Mouse (Mus musculus): ENCODE data around the gene Ensa. TPM values are rescaled to one million over a fixed set of nuclear protein-coding genes. Genes with fewer than 3 reads are reported as not detected.

Gene Ensa
- polyA plus RNA-seq, 1 experiment from 2014 or later: 51.4 TPM

DNA sequence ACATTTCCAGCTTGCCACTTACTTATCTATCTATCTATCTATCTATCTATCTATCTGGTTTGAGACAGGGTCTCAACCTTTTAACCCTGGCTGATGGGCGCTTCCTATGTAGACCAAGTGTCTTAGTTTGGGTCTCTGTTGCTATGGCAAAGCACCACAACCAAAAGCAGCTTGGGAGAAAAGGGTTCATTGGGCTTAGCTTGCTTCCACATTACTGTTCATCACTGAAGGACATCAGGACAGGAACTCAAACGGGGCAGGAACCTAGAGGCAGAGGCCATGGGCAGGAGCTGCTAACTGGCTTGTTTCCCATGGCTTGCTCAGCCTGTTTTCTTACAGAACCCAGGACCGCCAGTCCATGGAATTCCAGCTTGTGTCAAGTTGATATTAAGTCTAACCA lies 32.3 kb downstream of the Ensa start:
- Histone ChIP-seq H3K9ac (no peak overlapping the region), H3K36me3 (peaks cover 19% of the 10 kb centered on the region)

DNA sequence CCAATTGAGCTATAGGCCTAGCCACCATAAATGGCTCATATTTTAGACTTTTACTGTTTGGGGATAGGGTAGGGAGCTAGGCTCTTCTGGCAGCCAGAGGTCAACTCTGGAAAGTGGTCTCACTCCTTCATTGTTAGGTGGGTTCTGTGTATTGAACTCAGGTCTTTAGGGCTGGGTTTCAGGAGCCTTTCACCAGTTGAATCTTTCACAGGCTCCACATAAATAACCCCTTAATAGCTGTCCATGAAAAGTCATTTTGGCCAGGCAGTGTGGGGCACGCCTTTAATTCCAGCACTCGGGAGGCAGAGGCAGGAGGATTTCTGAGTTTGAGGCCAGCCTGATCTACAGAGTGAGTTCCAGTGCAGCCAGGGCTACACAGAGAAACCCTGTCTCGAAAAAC lies 32.9 kb downstream of the Ensa start:
- Histone ChIP-seq H3K4me2 (peak overlapping the region; percentile 91), H3K27ac (ENCODE audit: poor library complexity, severe bottlenecking) (no peak overlapping the region), H3K4me3 (peak overlapping the region; percentile 99), H3K9me3 (replicated peaks) (no peaks in the 10 kb centered on the region), H3K9ac (0 out of 2 replicates have a peak overlapping the region, but pooled peaks have one; percentile 100), H3K36me3 (peaks cover 21% of the 10 kb centered on the region), H3K4me1 (replicated peaks) (peaks cover 33% of the 10 kb centered on the region), H3K27me3 (replicated peaks) (no peaks in the 10 kb centered on the region)
- no peak for ATAC-seq (ENCODE audit: insufficient number of reproducible peaks, low FRiP score)
- WGBS: 85% methylated on average over 3 of the region's 3 CpGs

More for the DNA sequence above, 32.3 kb downstream of the Ensa start:
- 85% methylated on average over 3 of the region's 3 CpGs for WGBS
- no peak overlapping the region for H3K27ac ChIP-seq (ENCODE audit: poor library complexity, severe bottlenecking)
- H3K27me3 ChIP-seq (replicated peaks): no peaks in the 10 kb centered on the region
- no peak for ATAC-seq (ENCODE audit: insufficient number of reproducible peaks, low FRiP score)
- H3K4me3 ChIP-seq: no peak overlapping the region
- no peaks in the 10 kb centered on the region for H3K9me3 ChIP-seq (replicated peaks)
- peaks cover 33% of the 10 kb centered on the region for H3K4me1 ChIP-seq (replicated peaks)
- H3K4me2 ChIP-seq: no peak overlapping the region

DNA sequence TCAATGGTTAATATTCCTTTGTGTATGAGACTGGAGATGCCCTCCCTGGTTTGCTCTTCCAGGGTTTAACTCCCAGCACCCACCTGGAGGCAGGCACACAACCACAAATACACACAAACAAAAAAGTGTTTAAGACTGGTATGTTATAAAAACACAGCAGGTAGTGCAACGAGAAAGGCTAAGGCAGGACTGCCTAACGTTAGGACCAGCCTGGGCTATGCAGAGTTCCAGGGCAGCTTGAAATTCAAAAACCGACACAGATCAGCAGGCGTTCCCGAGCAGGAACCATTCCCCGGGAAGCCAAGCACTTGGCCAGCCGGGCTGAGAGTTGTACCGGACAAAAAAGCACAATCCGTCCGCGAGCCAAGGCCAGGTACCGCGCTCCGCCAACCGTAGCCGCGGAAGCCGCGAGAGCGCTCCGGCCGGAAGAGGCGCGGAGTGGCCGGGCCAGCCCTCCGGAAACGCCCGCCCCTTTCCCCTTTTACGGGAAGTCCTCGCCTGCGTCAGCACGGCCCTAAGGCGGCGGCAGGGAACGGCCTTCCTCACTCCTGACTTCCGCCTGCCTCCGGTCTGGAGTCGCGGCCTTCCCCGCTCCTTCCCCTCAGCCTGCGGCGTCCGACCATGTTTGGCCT lies 33.6 kb downstream of the Ensa start, which contains the start of gene Mcl1:
Gene Mcl1 (plus strand): TSS at position 553 of the 632 bp plus-strand sequence.
- peak within 1 kb of the TSS; percentile 98 for H3K27ac ChIP-seq (ENCODE audit: poor library complexity, severe bottlenecking)
- peak within 1 kb of the TSS; percentile 99 for H3K4me3 ChIP-seq
- peak within 1 kb of the TSS; percentile 100 for H3K9ac ChIP-seq
- peak within 1 kb of the TSS; percentile 91 for H3K4me2 ChIP-seq
- no peaks in the 10 kb centered on the region for H3K9me3 ChIP-seq (replicated peaks)
- no peaks in the 10 kb centered on the region for H3K27me3 ChIP-seq (replicated peaks)
- peaks cover 32% of the 10 kb centered on the region for H3K4me1 ChIP-seq (replicated peaks)
- WGBS: under 1% methylated on average over 43 of the region's 43 CpGs
- H3K36me3 ChIP-seq: peaks cover 27% of the 10 kb centered on the region
- ATAC-seq (ENCODE audit: insufficient number of reproducible peaks, low FRiP score): peak; percentile 94

GRCm38 (mm10) chr3:95658868-95659712 lies 34.3 kb downstream of the Ensa start:
- no peaks in the 10 kb centered on the region for H3K27me3 ChIP-seq (replicated peaks)
- peak overlapping the region; percentile 99 for H3K4me3 ChIP-seq
- H3K9ac ChIP-seq: peak overlapping the region; percentile 100
- ATAC-seq (ENCODE audit: insufficient number of reproducible peaks, low FRiP score): peak; percentile 68
- H3K4me2 ChIP-seq: peak overlapping the region; percentile 91
- WGBS: under 1% methylated on average over 106 of the region's 113 CpGs
- H3K36me3 ChIP-seq: peaks cover 35% of the 10 kb centered on the region
- H3K9me3 ChIP-seq (replicated peaks): no peaks in the 10 kb centered on the region
- H3K27ac ChIP-seq (ENCODE audit: poor library complexity, severe bottlenecking): peak overlapping the region; percentile 98
- peaks cover 32% of the 10 kb centered on the region for H3K4me1 ChIP-seq (replicated peaks)

DNA sequence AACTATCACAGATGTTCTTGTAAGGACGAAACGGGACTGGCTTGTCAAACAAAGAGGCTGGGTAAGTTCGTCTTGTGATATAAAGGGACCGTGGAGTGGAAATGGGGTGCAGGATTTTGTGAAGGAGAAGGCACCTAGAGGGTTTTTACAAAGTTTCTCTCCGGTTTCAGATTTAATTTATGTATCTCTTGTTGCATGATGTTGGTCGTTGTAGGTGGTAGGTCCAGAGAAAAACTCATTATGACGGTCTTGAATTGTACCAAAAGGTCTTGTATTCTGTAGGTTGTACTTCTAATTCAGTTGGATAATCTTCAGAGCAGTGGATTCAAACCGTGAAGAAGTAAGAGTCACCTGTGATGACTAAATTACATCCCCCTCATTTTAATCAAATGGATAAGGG lies 35.2 kb downstream of the Ensa start:
- Histone ChIP-seq H3K4me3 (peak overlapping the region; percentile 99), H3K9ac (peak overlapping the region; percentile 100), H3K4me1 (replicated peaks) (peaks cover 38% of the 10 kb centered on the region), H3K27ac (ENCODE audit: poor library complexity, severe bottlenecking) (peak overlapping the region; percentile 98), H3K9me3 (replicated peaks) (no peaks in the 10 kb centered on the region), H3K27me3 (replicated peaks) (no peaks in the 10 kb centered on the region), H3K4me2 (peak overlapping the region; percentile 91), H3K36me3 (peaks cover 43% of the 10 kb centered on the region)
- WGBS: 1% methylated on average over 8 of the region's 8 CpGs
- no peak for ATAC-seq (ENCODE audit: insufficient number of reproducible peaks, low FRiP score)

DNA sequence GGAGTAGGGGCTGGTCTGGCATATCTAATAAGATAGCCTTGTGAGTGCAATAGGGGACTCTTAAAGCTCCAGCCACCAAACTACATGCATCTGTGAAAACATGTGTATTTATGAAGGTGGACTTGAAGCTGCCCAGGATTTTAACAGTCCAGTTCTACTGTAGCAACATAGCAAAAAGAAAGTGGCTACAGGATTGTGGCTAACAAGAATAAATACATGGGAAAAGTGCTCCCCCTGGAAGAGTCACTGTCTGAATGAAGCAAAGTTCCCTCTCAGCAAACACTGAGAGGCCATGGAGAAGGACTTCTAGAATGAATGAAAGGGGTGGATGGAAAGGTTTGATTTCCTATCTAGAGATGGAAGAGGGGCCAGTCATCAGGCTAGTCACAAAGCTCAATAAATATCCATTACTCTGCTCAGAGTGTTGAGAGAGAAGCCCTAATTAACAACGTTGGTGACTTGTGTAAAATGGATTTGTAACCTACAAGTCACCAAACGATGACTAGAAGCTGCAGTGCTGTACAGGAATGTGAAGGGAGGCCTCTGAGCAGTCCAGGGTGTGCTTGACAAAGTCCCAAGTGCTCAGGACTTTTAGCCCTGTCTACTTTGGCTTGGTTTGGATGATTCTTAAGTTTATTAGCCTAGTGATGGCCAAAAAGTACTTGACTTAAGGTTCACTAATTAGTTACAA lies 36.1 kb downstream of the Ensa start:
- Histone ChIP-seq H3K9ac (peak overlapping the region; percentile 100), H3K4me3 (peak overlapping the region; percentile 99), H3K27ac (ENCODE audit: poor library complexity, severe bottlenecking) (peak overlapping the region; percentile 98), H3K27me3 (replicated peaks) (no peaks in the 10 kb centered on the region), H3K4me1 (replicated peaks) (peaks cover 47% of the 10 kb centered on the region), H3K4me2 (peak overlapping the region; percentile 91), H3K36me3 (peaks cover 49% of the 10 kb centered on the region), H3K9me3 (replicated peaks) (no peaks in the 10 kb centered on the region)
- no peak for ATAC-seq (ENCODE audit: insufficient number of reproducible peaks, low FRiP score)
- WGBS: 12% methylated on average over 2 of the region's 2 CpGs

DNA sequence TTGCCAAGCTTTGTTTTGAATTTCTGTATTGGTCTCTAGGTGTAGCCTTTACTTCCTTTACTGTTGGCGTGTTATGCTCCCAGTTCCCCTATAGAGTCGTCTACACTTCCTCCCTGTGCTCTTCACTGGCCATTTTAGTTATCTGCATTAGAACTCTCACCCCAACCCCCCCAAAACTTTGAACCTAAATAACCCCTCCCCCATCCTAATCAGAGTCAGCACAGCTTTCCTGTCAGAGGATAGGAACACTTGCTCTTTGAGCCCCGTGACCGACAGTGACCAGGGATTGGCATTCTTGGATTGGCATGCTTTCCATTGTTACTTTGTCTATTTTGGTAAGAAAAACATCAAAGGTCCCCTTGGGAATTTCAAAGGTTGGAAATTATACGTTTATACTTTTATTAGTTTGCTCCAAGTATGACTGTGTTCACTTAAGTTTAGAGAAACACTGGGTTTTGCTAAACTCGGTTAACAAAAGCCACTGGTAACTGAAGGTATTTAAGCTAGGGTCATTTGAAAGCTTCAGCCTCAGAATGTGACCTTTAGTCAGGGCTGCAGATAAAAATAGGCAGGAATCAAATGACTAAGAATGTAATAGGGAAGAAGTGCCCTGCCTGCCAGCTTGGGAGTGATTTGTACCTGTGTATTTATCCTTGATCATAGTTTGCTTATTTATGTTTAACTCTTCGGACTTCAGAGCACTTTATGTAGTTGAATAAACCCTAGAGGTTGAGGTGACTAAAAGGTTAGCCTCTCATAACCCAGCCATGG lies 37.3 kb downstream of the Ensa start:
- Histone ChIP-seq H3K27ac (ENCODE audit: poor library complexity, severe bottlenecking) (peak overlapping the region; percentile 87), H3K27me3 (replicated peaks) (no peaks in the 10 kb centered on the region), H3K9ac (peak overlapping the region; percentile 69), H3K4me1 (replicated peaks) (peaks cover 59% of the 10 kb centered on the region), H3K4me3 (peak overlapping the region; percentile 36), H3K36me3 (peaks cover 49% of the 10 kb centered on the region), H3K9me3 (replicated peaks) (no peaks in the 10 kb centered on the region), H3K4me2 (peak overlapping the region; percentile 70)
- ATAC-seq (ENCODE audit: insufficient number of reproducible peaks, low FRiP score): no peak
- WGBS: 16% methylated on average over 7 of the region's 7 CpGs

GRCm38 (mm10) chr3:95662724-95663449 lies 38.1 kb downstream of the Ensa start:
- Histone ChIP-seq H3K4me2 (peak overlapping the region; percentile 70), H3K27ac (ENCODE audit: poor library complexity, severe bottlenecking) (peak overlapping the region; percentile 96), H3K9ac (peak overlapping the region; percentile 69), H3K4me1 (replicated peaks) (peaks cover 67% of the 10 kb centered on the region), H3K4me3 (peak overlapping the region; percentile 36), H3K36me3 (peaks cover 49% of the 10 kb centered on the region), H3K9me3 (replicated peaks) (no peaks in the 10 kb centered on the region), H3K27me3 (replicated peaks) (no peaks in the 10 kb centered on the region)
- 72% methylated on average over 7 of the region's 7 CpGs for WGBS
- ATAC-seq (ENCODE audit: insufficient number of reproducible peaks, low FRiP score): no peak

- no peak for ATAC-seq (ENCODE audit: insufficient number of reproducible peaks, low FRiP score)
- Histone ChIP-seq H3K9ac (0 out of 2 replicates have a peak overlapping the region, but pooled peaks have one; percentile 50), H3K4me2 (peak overlapping the region; percentile 9; the same call in 1 of the 2 replicates), H3K27me3 (replicated peaks) (no peaks in the 10 kb centered on the region), H3K36me3 (peaks cover 49% of the 10 kb centered on the region), H3K4me1 (replicated peaks) (peaks cover 73% of the 10 kb centered on the region), H3K27ac (ENCODE audit: poor library complexity, severe bottlenecking) (peak overlapping the region; percentile 96), H3K4me3 (0 out of 2 replicates have a peak overlapping the region, but pooled peaks have one; percentile 11), H3K9me3 (replicated peaks) (no peaks in the 10 kb centered on the region)
- WGBS: 81% methylated on average over 2 of the region's 2 CpGs
Observed at GRCm38 (mm10) chr3:95663486-95663885, 38.7 kb downstream of the Ensa start.

All from heart, embryonic 12.5 days (tissue).